Mouse (Mus musculus): Measurements from ENCODE around the gene Phf11c. TPM values are rescaled to one million over a fixed set of nuclear protein-coding genes. Genes with fewer than 3 reads are reported as not detected.
"Not testable (repeated sequence)": the region's sequence is repeated elsewhere in the genome, so short reads cannot be mapped to it uniquely, and the experiment has no call there.

The Phf11c gene
- total and polyA plus RNA-seq, 3 experiments: 1.1 to 2.4 (median 1.8) TPM

DNA sequence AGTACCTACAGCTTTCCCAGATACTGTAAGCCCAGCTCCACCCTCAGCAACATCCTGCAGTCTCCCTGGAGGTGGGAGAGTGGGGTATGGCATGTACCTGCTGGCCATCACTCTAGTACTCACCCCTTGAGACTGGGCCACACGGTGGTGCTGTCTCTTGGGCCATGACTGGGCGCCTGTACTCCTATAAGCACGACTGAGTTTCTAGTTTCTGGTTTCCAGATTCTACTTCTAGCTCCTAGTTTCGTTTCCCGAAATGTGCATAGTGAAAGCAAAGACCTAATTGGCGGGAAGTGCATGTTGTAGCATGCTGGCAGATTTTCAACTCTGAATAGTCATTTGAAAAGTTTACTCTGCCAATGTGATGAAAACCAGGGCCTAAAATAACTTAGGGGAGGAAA lies 29.9 kb downstream of the Phf11c start, which contains the start of gene Phf11d (continued):
- peak; percentile 86; the same call in 1 of the 2 replicates for TF ChIP-seq MEF2A (IDR thresholded peaks at IDR 0.05; ENCODE audit: borderline replicate concordance, low read depth, low read length)
- TF ChIP-seq KAT2A (IDR thresholded peaks at IDR 0.05; ENCODE audit: insufficient replicate concordance, low read length): no peak
- no peak for TF ChIP-seq SIN3A (IDR thresholded peaks at IDR 0.05; ENCODE audit: low read length)
- no peak for TF ChIP-seq UBTF (IDR thresholded peaks at IDR 0.05; ENCODE audit: low read depth, low read length)
- no peak for TF ChIP-seq MXI1 (IDR thresholded peaks at IDR 0.05; ENCODE audit: low read depth, low read length)
- TF ChIP-seq ZKSCAN1 (IDR thresholded peaks at IDR 0.05; ENCODE audit: borderline replicate concordance, low read depth, low read length): no peak
- no peak for TF ChIP-seq GABPA (IDR thresholded peaks at IDR 0.05; ENCODE audit: insufficient replicate concordance, low read depth, low read length)
- TF ChIP-seq ZMIZ1 (IDR thresholded peaks at IDR 0.05; ENCODE audit: low read depth, low read length): no peak
- 0 out of 2 replicates have a peak, but pooled peaks have one; percentile 77 for TF ChIP-seq E2F4 (IDR thresholded peaks at IDR 0.05; ENCODE audit: insufficient replicate concordance, low read depth, low read length)
- peak; percentile 68 for TF ChIP-seq SMC3 (IDR thresholded peaks at IDR 0.05; ENCODE audit: low read depth, low read length)
- TF ChIP-seq BHLHE40 (IDR thresholded peaks at IDR 0.05; ENCODE audit: low read depth, low read length): peak; percentile 68
- TF ChIP-seq ZC3H11A (IDR thresholded peaks at IDR 0.05; ENCODE audit: low read depth, low read length): no peak
- peak; percentile 59; the same call in 1 of the 2 replicates for TF ChIP-seq MAX (IDR thresholded peaks at IDR 0.05; ENCODE audit: low read length)
- TF ChIP-seq POLR2A (IDR thresholded peaks at IDR 0.05; ENCODE audit: low read depth, low read length): no peak

DNA sequence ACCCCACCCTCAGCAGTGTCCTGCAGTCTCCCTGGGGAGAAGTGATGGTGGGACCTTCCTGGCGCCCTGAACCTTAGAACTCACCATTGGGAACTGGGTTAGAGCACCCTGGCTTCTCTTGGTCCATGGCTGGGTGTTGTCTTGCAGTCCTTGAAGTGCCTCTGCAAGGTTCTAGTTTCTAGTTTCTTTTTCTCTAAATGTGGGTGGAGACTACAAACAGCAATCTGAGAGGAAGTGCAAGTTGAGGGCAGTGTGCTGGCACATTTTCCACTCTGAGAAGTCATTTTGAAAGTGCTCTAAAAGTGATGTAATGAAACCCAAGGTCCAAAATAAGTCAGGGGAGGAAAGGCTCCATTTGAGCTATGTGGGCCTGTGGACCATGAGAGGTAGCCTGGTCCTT lies 54.0 kb downstream of the Phf11c start, which contains the start of gene Phf11b:
TSS of gene Phf11b (minus strand) at position 163 of the 400 bp plus-strand sequence.
- peak; percentile 77 for DNase-seq (ENCODE audit: extremely low read depth)
- Histone ChIP-seq H3K4me3 (replicated peaks in 1 of 3; ENCODE audit: low read depth in 2 of 3, low read length in 2 of 3, poor library complexity in 1 of 3) (peak within 1 kb of the TSS; percentile 55 to 60 (median 57)), H3K4me2 (ENCODE audit: insufficient read depth, low read depth, poor library complexity, severe bottlenecking) (peak within 1 kb of the TSS; percentile 83), H3K27ac (ENCODE audit: insufficient read depth, low read depth) (peak within 1 kb of the TSS; percentile 48), H3K4me1 (ENCODE audit: control insufficient read depth in 1 of 2, insufficient read depth in 2 of 2) (peaks cover 20 to 37% of the 10 kb centered on the region in 2 experiments), H3K9ac (ENCODE audit: insufficient read depth, low read depth) (peak within 1 kb of the TSS; percentile 64)
- H3K9me3 ChIP-seq (replicated peaks; ENCODE audit: low read length); H3K79me2 ChIP-seq (replicated peaks; ENCODE audit: control insufficient read depth, extremely low read depth, insufficient read depth, poor library complexity, severe bottlenecking); in situ Hi-C loops (cut with MboI; ENCODE audit: low pct_ligation_motif_present, low pct_unique_long_range_greater_than_20kb, low sequenced_read_pairs); H3K27me3 ChIP-seq (replicated peaks); H3K36me3 ChIP-seq (replicated peaks in 1 of 2; ENCODE audit: control insufficient read depth in 1 of 2, insufficient read depth in 1 of 2, low read length in 1 of 2); dilution Hi-C loops (cut with MboI; ENCODE audit: extremely low pct_ligation_motif_present, extremely low pct_unique_long_range_greater_than_20kb, low sequenced_read_pairs): not testable (repeated sequence)
- TF ChIP-seq MEF2A (IDR thresholded peaks at IDR 0.05; ENCODE audit: borderline replicate concordance, low read depth, low read length) (peak; percentile 84), POLR2A (IDR thresholded peaks at IDR 0.05; ENCODE audit: low read depth, low read length) (peak; percentile 62), TBP (conservative IDR thresholded peaks at IDR 0.05; ENCODE audit: low read depth, low read length) (peak; percentile 63; the same call in 1 of the 2 replicates), JUN (IDR thresholded peaks at IDR 0.05; ENCODE audit: insufficient read depth, low read depth, low read length) (peak; percentile 76), ETS1 (conservative IDR thresholded peaks at IDR 0.05; ENCODE audit: low read depth, low read length) (peak; percentile 86), ELF1 (IDR thresholded peaks at IDR 0.05; ENCODE audit: low read depth, low read length) (0 out of 2 replicates have a peak, but pooled peaks have one; percentile 51), BHLHE40 (IDR thresholded peaks at IDR 0.05; ENCODE audit: low read depth, low read length) (peak; percentile 65), EP300 (IDR thresholded peaks at IDR 0.05; ENCODE audit: low read length) (peak; percentile 85), IRF4 (IDR thresholded peaks at IDR 0.05; ENCODE audit: low read depth, low read length) (peak; percentile 92), NELFE (IDR thresholded peaks at IDR 0.05; ENCODE audit: low read depth, low read length) (0 out of 2 replicates have a peak, but pooled peaks have one; percentile 38), JUND (conservative IDR thresholded peaks at IDR 0.05; ENCODE audit: low read depth, low read length) (peak; percentile 84), TCF12 (IDR thresholded peaks at IDR 0.05; ENCODE audit: low read depth, low read length) (peak; percentile 53; the same call in 1 of the 2 replicates), SIN3A (IDR thresholded peaks at IDR 0.05; ENCODE audit: low read length) (peak; percentile 60; the same call in 1 of the 2 replicates)

Data from CH12.LX (cell line).